Mouse (Mus musculus): ENCODE measurements around the gene Mob3a. TPM values are rescaled to one million over a fixed set of nuclear protein-coding genes. Genes with fewer than 3 reads are reported as not detected.
A peak's percentile ranks its signal among the peaks of the same experiment; 100 is the strongest.

Gene Mob3a
- polyA plus RNA-seq, 1 experiment from 2014 or later, result 38.9 TPM

DNA sequence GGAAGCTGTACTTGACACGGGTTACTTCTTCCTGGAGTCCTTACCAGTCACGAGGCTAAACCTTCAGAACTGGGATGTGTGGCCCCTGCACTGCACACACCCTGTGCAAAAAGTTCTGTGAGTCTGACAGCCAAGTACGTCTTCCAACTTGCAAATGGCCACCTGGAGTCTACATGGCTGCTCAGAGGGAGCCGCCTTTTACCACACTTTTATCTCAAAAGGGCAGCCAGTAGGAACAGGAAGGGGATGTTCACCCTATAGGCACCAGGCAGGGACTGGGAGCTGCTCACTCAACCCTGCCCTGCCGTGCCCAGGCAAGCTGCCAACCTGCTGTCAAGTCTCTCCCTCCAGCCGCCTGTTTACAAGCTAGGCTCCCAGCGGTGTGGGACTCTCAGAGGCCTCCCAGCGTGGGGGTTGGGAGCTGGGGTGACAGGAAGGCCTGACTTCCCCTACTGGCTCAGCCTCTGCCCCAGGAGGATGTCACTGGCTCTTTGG lies 23.8 kb downstream of the Mob3a start, which contains the start of gene Mknk2:
TSS of gene Mknk2 (minus strand) at position 171 of the 495 bp plus-strand sequence.
- H3K36me3 ChIP-seq (ENCODE audit: control insufficient read depth, insufficient read depth, low read length), result no peaks in the 10 kb centered on the region
- peak within 1 kb of the TSS; percentile 98 for H3K27ac ChIP-seq (ENCODE audit: low read depth, low read length)
- peaks cover 53% of the 10 kb centered on the region for H3K4me1 ChIP-seq (ENCODE audit: control insufficient read depth, insufficient read depth, low read length)
- H3K4me2 ChIP-seq, result peak within 1 kb of the TSS; percentile 92
- no peaks in the 10 kb centered on the region for H3K9me3 ChIP-seq (replicated peaks; ENCODE audit: control insufficient read depth, low read length)
- H3K4me3 ChIP-seq (ENCODE audit: low read depth, low read length), result peak within 1 kb of the TSS; percentile 97
- H3K9ac ChIP-seq (ENCODE audit: low read depth, low read length), result peak within 1 kb of the TSS; percentile 81
- 12% methylated on average over 8 of the region's 8 CpGs for WGBS (ENCODE audit: insufficient replicate concordance)
- ATAC-seq (replicated peaks; ENCODE audit: insufficient number of reproducible peaks, low FRiP score, low TSS enrichment), result peak; percentile 52
- H3K27me3 ChIP-seq (ENCODE audit: control insufficient read depth, insufficient read depth, low read length), result no peaks in the 10 kb centered on the region

- peak overlapping the region; percentile 97 for H3K4me3 ChIP-seq (ENCODE audit: low read depth, low read length)
- WGBS (ENCODE audit: insufficient replicate concordance), result 29% methylated on average over 9 of the region's 9 CpGs
- peaks cover 54% of the 10 kb centered on the region for H3K4me1 ChIP-seq (ENCODE audit: control insufficient read depth, insufficient read depth, low read length)
- ATAC-seq (replicated peaks; ENCODE audit: insufficient number of reproducible peaks, low FRiP score, low TSS enrichment), result no peak
- H3K9ac ChIP-seq (ENCODE audit: low read depth, low read length), result peak overlapping the region; percentile 81
- H3K27me3 ChIP-seq (ENCODE audit: control insufficient read depth, insufficient read depth, low read length), result no peaks in the 10 kb centered on the region
- peak overlapping the region; percentile 92 for H3K4me2 ChIP-seq
- H3K36me3 ChIP-seq (ENCODE audit: control insufficient read depth, insufficient read depth, low read length), result no peaks in the 10 kb centered on the region
- peak overlapping the region; percentile 98 for H3K27ac ChIP-seq (ENCODE audit: low read depth, low read length)
- H3K9me3 ChIP-seq (replicated peaks; ENCODE audit: control insufficient read depth, low read length), result no peaks in the 10 kb centered on the region
These were observed 24.5 kb downstream of the Mob3a start for GRCm38 (mm10) chr10:80677128-80677875.

DNA sequence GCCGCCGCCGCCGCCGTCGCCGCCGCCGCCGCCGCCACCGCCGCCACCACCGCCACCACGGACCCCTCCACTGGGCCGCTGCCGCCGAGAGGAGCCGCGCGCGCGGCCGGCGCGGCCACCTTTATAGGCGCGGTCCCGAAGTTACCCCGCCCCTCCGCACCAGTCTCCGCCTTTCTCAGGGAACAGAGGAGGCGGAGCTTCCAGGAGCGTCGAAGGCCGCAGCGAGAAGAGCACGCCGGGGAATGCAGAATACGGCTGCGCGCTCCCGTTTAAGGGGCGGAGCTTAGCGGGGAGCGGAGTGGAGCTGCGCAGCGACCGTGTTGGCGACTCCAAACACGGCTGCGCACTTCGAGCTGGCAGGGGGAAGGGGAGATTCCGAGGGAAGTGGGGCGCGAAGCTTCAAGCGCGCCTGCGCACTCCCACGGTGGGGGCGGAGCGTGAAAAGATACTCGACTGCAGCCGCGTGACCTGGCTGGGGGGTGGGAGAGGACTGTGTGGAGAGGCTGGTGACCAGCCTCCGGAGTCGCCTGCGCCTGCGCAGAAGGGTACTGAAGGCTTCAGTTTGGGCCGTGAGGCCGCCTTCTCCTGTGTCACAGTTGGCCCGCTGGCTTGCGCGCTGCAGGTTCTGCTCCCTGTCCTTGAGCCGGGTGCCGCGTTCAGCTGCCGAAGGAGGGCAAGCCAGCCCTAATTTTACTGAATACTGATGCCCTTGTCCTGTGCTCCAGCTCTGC lies 25.4 kb downstream of the Mob3a start:
- H3K4me2 ChIP-seq, result peak overlapping the region; percentile 92
- peak overlapping the region; percentile 94 for H3K9ac ChIP-seq (ENCODE audit: low read depth, low read length)
- H3K4me1 ChIP-seq (ENCODE audit: control insufficient read depth, insufficient read depth, low read length), result peaks cover 57% of the 10 kb centered on the region
- H3K9me3 ChIP-seq (replicated peaks; ENCODE audit: control insufficient read depth, low read length), result no peaks in the 10 kb centered on the region
- no peaks in the 10 kb centered on the region for H3K27me3 ChIP-seq (ENCODE audit: control insufficient read depth, insufficient read depth, low read length)
- peak overlapping the region; percentile 98 for H3K27ac ChIP-seq (ENCODE audit: low read depth, low read length)
- H3K4me3 ChIP-seq (ENCODE audit: low read depth, low read length), result peak overlapping the region; percentile 97
- H3K36me3 ChIP-seq (ENCODE audit: control insufficient read depth, insufficient read depth, low read length), result peaks cover 1% of the 10 kb centered on the region
- ATAC-seq (replicated peaks; ENCODE audit: insufficient number of reproducible peaks, low FRiP score, low TSS enrichment), result peak; percentile 85
- under 1% methylated on average over 53 of the region's 78 CpGs for WGBS (ENCODE audit: insufficient replicate concordance)

GRCm38 (mm10) chr10:80675405-80676197 lies 26.2 kb downstream of the Mob3a start:
- Histone ChIP-seq H3K27me3 (ENCODE audit: control insufficient read depth, insufficient read depth, low read length) (no peaks in the 10 kb centered on the region), H3K9ac (ENCODE audit: low read depth, low read length) (peak overlapping the region; percentile 94), H3K36me3 (ENCODE audit: control insufficient read depth, insufficient read depth, low read length) (peaks cover 6% of the 10 kb centered on the region), H3K4me3 (ENCODE audit: low read depth, low read length) (peak overlapping the region; percentile 97), H3K9me3 (replicated peaks; ENCODE audit: control insufficient read depth, low read length) (no peaks in the 10 kb centered on the region), H3K4me1 (ENCODE audit: control insufficient read depth, insufficient read depth, low read length) (peaks cover 57% of the 10 kb centered on the region), H3K27ac (ENCODE audit: low read depth, low read length) (peak overlapping the region; percentile 79), H3K4me2 (peak overlapping the region; percentile 92)
- under 1% methylated on average over 45 of the region's 54 CpGs for WGBS (ENCODE audit: insufficient replicate concordance)
- ATAC-seq (replicated peaks; ENCODE audit: insufficient number of reproducible peaks, low FRiP score, low TSS enrichment), result peak; percentile 7; the same call in 1 of the 2 replicates

DNA sequence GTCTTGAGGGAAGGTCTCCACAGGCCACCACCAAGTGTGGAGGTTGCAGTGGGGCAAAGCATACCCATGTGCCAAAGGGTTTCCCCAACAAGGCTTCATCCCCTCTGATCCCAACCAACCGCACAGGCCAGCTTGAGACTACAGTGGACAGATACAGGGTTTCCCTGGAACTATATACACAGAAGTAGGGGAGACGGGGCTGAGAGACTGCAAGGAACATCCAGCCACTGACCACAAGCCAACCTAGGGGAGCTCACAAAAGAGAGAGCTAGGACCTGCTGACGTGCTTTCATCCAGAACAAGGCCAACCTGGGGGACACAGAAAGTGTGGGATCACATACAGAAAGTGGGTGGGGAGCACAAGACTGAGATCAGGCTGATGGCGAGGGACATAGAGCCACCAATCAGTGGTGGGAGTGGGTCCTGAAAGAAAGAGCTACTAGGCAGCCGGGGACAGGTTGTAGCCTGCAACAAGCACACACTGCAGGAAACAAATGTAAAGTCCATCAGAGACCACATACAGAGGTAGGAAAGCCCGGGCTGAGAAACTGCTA lies 26.8 kb downstream of the Mob3a start:
- Histone ChIP-seq H3K9ac (ENCODE audit: low read depth, low read length) (peak overlapping the region; percentile 94), H3K27me3 (ENCODE audit: control insufficient read depth, insufficient read depth, low read length) (no peaks in the 10 kb centered on the region), H3K27ac (ENCODE audit: low read depth, low read length) (peak overlapping the region; percentile 79), H3K4me2 (peak overlapping the region; percentile 92), H3K4me3 (ENCODE audit: low read depth, low read length) (peak overlapping the region; percentile 97), H3K9me3 (replicated peaks; ENCODE audit: control insufficient read depth, low read length) (no peaks in the 10 kb centered on the region), H3K4me1 (ENCODE audit: control insufficient read depth, insufficient read depth, low read length) (peaks cover 56% of the 10 kb centered on the region), H3K36me3 (ENCODE audit: control insufficient read depth, insufficient read depth, low read length) (peaks cover 11% of the 10 kb centered on the region)
- WGBS (ENCODE audit: insufficient replicate concordance), result 22% methylated on average over 6 of the region's 6 CpGs
- no peak for ATAC-seq (replicated peaks; ENCODE audit: insufficient number of reproducible peaks, low FRiP score, low TSS enrichment)

- Histone ChIP-seq H3K4me2 (peak overlapping the region; percentile 92), H3K27me3 (ENCODE audit: control insufficient read depth, insufficient read depth, low read length) (no peaks in the 10 kb centered on the region), H3K9me3 (replicated peaks; ENCODE audit: control insufficient read depth, low read length) (no peaks in the 10 kb centered on the region), H3K9ac (ENCODE audit: low read depth, low read length) (peak overlapping the region; percentile 94), H3K4me3 (ENCODE audit: low read depth, low read length) (peak overlapping the region; percentile 97), H3K36me3 (ENCODE audit: control insufficient read depth, insufficient read depth, low read length) (peaks cover 17% of the 10 kb centered on the region), H3K4me1 (ENCODE audit: control insufficient read depth, insufficient read depth, low read length) (peaks cover 49% of the 10 kb centered on the region), H3K27ac (ENCODE audit: low read depth, low read length) (0 out of 2 replicates have a peak overlapping the region, but pooled peaks have one; percentile 10)
- ATAC-seq (replicated peaks; ENCODE audit: insufficient number of reproducible peaks, low FRiP score, low TSS enrichment), result no peak
- WGBS (ENCODE audit: insufficient replicate concordance), result 59% methylated on average over 5 of the region's 5 CpGs
These were observed 27.5 kb downstream of the Mob3a start for GRCm38 (mm10) chr10:80674161-80674711.

GRCm38 (mm10) chr10:80673690-80674089 lies 28.1 kb downstream of the Mob3a start:
- Histone ChIP-seq H3K4me1 (ENCODE audit: control insufficient read depth, insufficient read depth, low read length) (peaks cover 43% of the 10 kb centered on the region), H3K36me3 (ENCODE audit: control insufficient read depth, insufficient read depth, low read length) (peaks cover 22% of the 10 kb centered on the region), H3K4me3 (ENCODE audit: low read depth, low read length) (peak overlapping the region; percentile 97; the same call in 1 of the 2 replicates), H3K4me2 (peak overlapping the region; percentile 92), H3K9me3 (replicated peaks; ENCODE audit: control insufficient read depth, low read length) (no peaks in the 10 kb centered on the region), H3K9ac (ENCODE audit: low read depth, low read length) (peak overlapping the region; percentile 62; the same call in 1 of the 2 replicates), H3K27ac (ENCODE audit: low read depth, low read length) (0 out of 2 replicates have a peak overlapping the region, but pooled peaks have one; percentile 10), H3K27me3 (ENCODE audit: control insufficient read depth, insufficient read depth, low read length) (no peaks in the 10 kb centered on the region)
- 92% methylated on average over 3 of the region's 3 CpGs for WGBS (ENCODE audit: insufficient replicate concordance)
- ATAC-seq (replicated peaks; ENCODE audit: insufficient number of reproducible peaks, low FRiP score, low TSS enrichment), result no peak
